Mouse (Mus musculus): ENCODE data around the gene Tcirg1.

- TF ChIP-seq CTCF (conservative IDR thresholded peaks at IDR 0.05; ENCODE audit: low read length), result no peak
- TF ChIP-seq NANOG (IDR thresholded peaks at IDR 0.05; ENCODE audit: borderline replicate concordance, low read length), result no peak
- TF ChIP-seq POU5F1 (IDR thresholded peaks at IDR 0.05; ENCODE audit: borderline replicate concordance, low read length), result no peak
Observed at GRCm38 (mm10) chr19:3847711-3848110, 59.2 kb downstream of the Tcirg1 start.
